Mouse (Mus musculus): ENCODE measurements at regions not wholly inside any gene's neighbourhood (a gene's known extent, or its start where the extent isn't known, plus 50 kb on each side); places are given as distances from the start of the nearest gene placed in this dataset.

DNA sequence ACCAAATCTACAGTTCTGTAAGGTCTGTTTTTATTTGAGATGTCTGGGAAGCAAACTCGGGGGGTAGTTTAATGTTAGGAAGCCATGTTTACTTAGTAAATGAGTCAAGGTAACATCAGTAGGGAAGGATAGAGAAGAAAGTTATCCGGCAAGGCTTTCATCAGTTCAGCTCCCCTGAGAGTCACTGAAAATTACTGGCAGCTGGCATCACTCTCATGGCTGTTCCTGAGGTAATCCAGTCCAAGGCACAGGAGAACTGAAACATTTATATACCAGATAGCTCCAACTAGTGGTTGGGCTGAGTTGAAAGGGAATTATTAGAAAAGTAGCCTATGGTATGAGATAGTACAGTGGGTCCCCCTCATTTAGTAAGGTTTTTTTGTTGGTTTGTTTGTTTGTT is 106.7 kb downstream of the Rassf9 start:
- TF ChIP-seq EP300 (IDR thresholded peaks at IDR 0.05; ENCODE audit: low read depth) (no peak), CTCF (IDR thresholded peaks at IDR 0.05; ENCODE audit: low read depth) (no peak)
